Mouse (Mus musculus): Measurements from ENCODE around the gene Casq2. TPM values are rescaled to one million over a fixed set of nuclear protein-coding genes. Genes with fewer than 3 reads are reported as not detected.

Gene Casq2
- total and polyA plus RNA-seq, 3 experiments, result not detected

- DNase-seq (ENCODE audit: low read depth, low spot score), result no peak
- Histone ChIP-seq H3K4me1 (ENCODE audit: control insufficient read depth in 1 of 2, insufficient read depth in 2 of 2, low read length in 2 of 2) (no peaks in the 10 kb centered on the region), H3K36me3 (ENCODE audit: control insufficient read depth in 1 of 2, insufficient read depth in 2 of 2, low read length in 2 of 2) (no peaks in the 10 kb centered on the region), H3K27ac (ENCODE audit: control insufficient read depth, low read depth, low read length) (no peak overlapping the region), H3K4me3 (ENCODE audit: control insufficient read depth in 1 of 2, insufficient read depth in 1 of 2, low read depth in 2 of 2, low read length in 2 of 2) (no peak overlapping the region), H3K9ac (ENCODE audit: control insufficient read depth, low read depth, low read length, poor library complexity, severe bottlenecking) (no peak overlapping the region), H3K27me3 (ENCODE audit: control insufficient read depth in 1 of 2, insufficient read depth in 2 of 2, low read length in 2 of 2) (no peaks in the 10 kb centered on the region), H3K79me2 (ENCODE audit: control insufficient read depth, insufficient read depth, low read length, poor library complexity) (no peaks in the 10 kb centered on the region), H3K9me3 (replicated peaks; ENCODE audit: insufficient read depth, low read length) (no peaks in the 10 kb centered on the region)
- TF ChIP-seq RCOR1 (IDR thresholded peaks at IDR 0.05; ENCODE audit: low read depth, low read length) (no peak), EP300 (IDR thresholded peaks at IDR 0.05; ENCODE audit: low read depth in 1 of 2, low read length in 2 of 2) (no peak), MAFK (IDR thresholded peaks at IDR 0.05; ENCODE audit: borderline replicate concordance, low read depth, low read length) (no peak), CHD2 (IDR thresholded peaks at IDR 0.05; ENCODE audit: low read length) (no peak), POLR2AphosphoS5 (IDR thresholded peaks at IDR 0.05; ENCODE audit: borderline replicate concordance, low read depth, low read length) (no peak), MAX (IDR thresholded peaks at IDR 0.05; ENCODE audit: low read length) (no peak), NELFE (IDR thresholded peaks at IDR 0.05; ENCODE audit: low read depth, low read length) (no peak), UBTF (IDR thresholded peaks at IDR 0.05; ENCODE audit: borderline replicate concordance, insufficient read depth, low read depth, low read length) (no peak), BHLHE40 (IDR thresholded peaks at IDR 0.05; ENCODE audit: borderline replicate concordance, low read depth, low read length) (no peak), SMC3 (IDR thresholded peaks at IDR 0.05; ENCODE audit: low read depth, low read length) (no peak), MYC (IDR thresholded peaks at IDR 0.05; ENCODE audit: low read depth, low read length) (no peak), KAT2A (conservative IDR thresholded peaks at IDR 0.05; ENCODE audit: low read depth, low read length) (no peak)
Measured at GRCm38 (mm10) chr3:102101445-102101844, 15.2 kb downstream of the Casq2 start.

- Histone ChIP-seq H3K27ac (ENCODE audit: control insufficient read depth, low read depth, low read length) (no peak overlapping the region), H3K36me3 (ENCODE audit: control insufficient read depth in 1 of 2, insufficient read depth in 2 of 2, low read length in 2 of 2) (no peaks in the 10 kb centered on the region), H3K79me2 (ENCODE audit: control insufficient read depth, insufficient read depth, low read length, poor library complexity) (no peaks in the 10 kb centered on the region), H3K4me3 (ENCODE audit: control insufficient read depth in 1 of 2, insufficient read depth in 1 of 2, low read depth in 2 of 2, low read length in 2 of 2) (no peak overlapping the region), H3K9me3 (replicated peaks; ENCODE audit: insufficient read depth, low read length) (no peaks in the 10 kb centered on the region), H3K27me3 (ENCODE audit: control insufficient read depth in 1 of 2, insufficient read depth in 2 of 2, low read length in 2 of 2) (no peaks in the 10 kb centered on the region), H3K9ac (ENCODE audit: control insufficient read depth, low read depth, low read length, poor library complexity, severe bottlenecking) (no peak overlapping the region), H3K4me1 (ENCODE audit: control insufficient read depth in 1 of 2, insufficient read depth in 2 of 2, low read length in 2 of 2) (no peaks in the 10 kb centered on the region)
- TF ChIP-seq SIN3A (IDR thresholded peaks at IDR 0.05; ENCODE audit: low read length), result no peak
- TF ChIP-seq TBP (IDR thresholded peaks at IDR 0.05; ENCODE audit: low read depth, low read length), result no peak
- no peak for TF ChIP-seq CHD2 (IDR thresholded peaks at IDR 0.05; ENCODE audit: low read length)
- TF ChIP-seq ZNF384 (IDR thresholded peaks at IDR 0.05; ENCODE audit: low read depth, low read length), result no peak
- no peak for TF ChIP-seq MYC (IDR thresholded peaks at IDR 0.05; ENCODE audit: low read depth, low read length)
- TF ChIP-seq JUND (IDR thresholded peaks at IDR 0.05; ENCODE audit: low read depth, low read length), result no peak
- TF ChIP-seq CHD1 (IDR thresholded peaks at IDR 0.05; ENCODE audit: low read depth, low read length), result no peak
- TF ChIP-seq ETS1 (IDR thresholded peaks at IDR 0.05; ENCODE audit: low read depth, low read length), result no peak
- TF ChIP-seq MAFK (IDR thresholded peaks at IDR 0.05; ENCODE audit: borderline replicate concordance, low read depth, low read length), result no peak
- no peak for TF ChIP-seq NELFE (IDR thresholded peaks at IDR 0.05; ENCODE audit: low read depth, low read length)
- TF ChIP-seq MAZ (IDR thresholded peaks at IDR 0.05; ENCODE audit: low read depth, low read length), result no peak
- no peak for TF ChIP-seq POLR2AphosphoS5 (IDR thresholded peaks at IDR 0.05; ENCODE audit: borderline replicate concordance, low read depth, low read length)
- TF ChIP-seq USF2 (IDR thresholded peaks at IDR 0.05; ENCODE audit: borderline replicate concordance in 1 of 2, insufficient read depth in 1 of 2, low read depth in 1 of 2, low read length in 2 of 2), result no peak
- TF ChIP-seq SMC3 (IDR thresholded peaks at IDR 0.05; ENCODE audit: low read depth, low read length), result no peak
- TF ChIP-seq CTCF (IDR thresholded peaks at IDR 0.05 in 2 of 3, conservative IDR thresholded peaks at IDR 0.05 in 1 of 3; ENCODE audit: control insufficient read depth in 1 of 3, insufficient read depth in 1 of 3, low read depth in 2 of 3, low read length in 3 of 3, poor library complexity in 1 of 3, severe bottlenecking in 1 of 3), result no peak
- no peak for TF ChIP-seq ELF1 (IDR thresholded peaks at IDR 0.05; ENCODE audit: low read depth, low read length)
- no peak for TF ChIP-seq E2F4 (IDR thresholded peaks at IDR 0.05; ENCODE audit: borderline replicate concordance, low read depth, low read length)
- TF ChIP-seq EP300 (IDR thresholded peaks at IDR 0.05; ENCODE audit: low read depth in 1 of 2, low read length in 2 of 2), result no peak
- TF ChIP-seq MEF2A (IDR thresholded peaks at IDR 0.05; ENCODE audit: extremely low read depth, insufficient replicate concordance, low read depth, low read length, poor library complexity, severe bottlenecking), result no peak
- DNase-seq (ENCODE audit: low read depth, low spot score), result no peak
Measured at GRCm38 (mm10) chr3:102103811-102104565, 17.8 kb downstream of the Casq2 start.

Data from MEL (cell line).